Mouse (Mus musculus): Measurements from ENCODE around the gene Tti1.
"Not testable (repeated sequence)": the region's sequence is repeated elsewhere in the genome, so short reads cannot be mapped to it uniquely, and the experiment has no call there.

Tti1 gene

DNA sequence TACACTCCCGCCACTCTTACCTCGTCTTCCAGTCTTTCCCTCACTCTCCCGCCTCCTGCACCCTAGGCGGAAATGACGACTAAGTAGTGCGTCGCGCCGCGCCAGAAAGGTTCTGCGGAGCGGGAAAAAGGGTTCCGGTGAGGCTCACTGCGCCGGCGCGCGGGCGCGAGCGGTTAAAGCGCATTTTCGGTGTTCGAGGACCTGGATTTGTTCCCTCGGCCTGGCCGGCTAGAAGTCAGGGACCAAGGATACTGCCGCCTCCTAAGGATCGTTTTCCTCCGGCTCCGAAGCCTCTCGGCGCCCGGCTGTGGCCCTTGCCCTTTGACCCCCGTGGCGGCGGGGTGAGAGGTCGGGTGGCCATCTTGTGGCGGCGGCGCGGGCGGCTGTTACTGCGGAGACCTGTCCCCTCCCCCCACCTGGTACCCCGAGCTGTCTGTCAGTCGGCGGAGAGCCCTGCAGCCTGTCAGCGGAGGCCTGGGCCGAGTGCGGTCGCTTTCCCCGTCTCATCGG lies at the start of gene Tti1, which contains the start of gene Rprd1b:
Gene Tti1, minus strand, starts transcription at position 80 of the 510 bp plus-strand sequence.
Gene Rprd1b, plus strand, starts transcription at position 144 of the 510 bp plus-strand sequence.
- peak; percentile 91 to 93 for DNase-seq

DNA sequence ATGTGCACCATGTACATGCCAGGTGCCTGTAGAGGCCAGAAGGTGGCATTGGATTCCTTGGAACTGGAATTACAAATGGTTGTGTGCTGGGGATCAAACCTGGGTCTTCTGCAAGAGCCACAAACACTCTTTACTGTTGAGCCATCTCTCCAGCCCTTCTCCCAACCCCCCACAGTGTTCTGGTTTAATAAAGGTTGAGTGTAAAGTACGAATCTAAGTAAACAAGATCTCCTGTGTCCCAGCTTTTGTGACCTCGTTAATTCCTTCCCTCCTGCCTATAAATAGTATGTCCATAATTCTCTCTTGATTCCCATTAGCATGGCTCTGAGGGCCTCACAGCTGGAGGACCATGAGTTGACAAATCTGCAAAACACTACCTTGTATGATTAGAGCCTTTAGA lies 49.7 kb upstream of the Tti1 start:
- no peak for DNase-seq

DNA sequence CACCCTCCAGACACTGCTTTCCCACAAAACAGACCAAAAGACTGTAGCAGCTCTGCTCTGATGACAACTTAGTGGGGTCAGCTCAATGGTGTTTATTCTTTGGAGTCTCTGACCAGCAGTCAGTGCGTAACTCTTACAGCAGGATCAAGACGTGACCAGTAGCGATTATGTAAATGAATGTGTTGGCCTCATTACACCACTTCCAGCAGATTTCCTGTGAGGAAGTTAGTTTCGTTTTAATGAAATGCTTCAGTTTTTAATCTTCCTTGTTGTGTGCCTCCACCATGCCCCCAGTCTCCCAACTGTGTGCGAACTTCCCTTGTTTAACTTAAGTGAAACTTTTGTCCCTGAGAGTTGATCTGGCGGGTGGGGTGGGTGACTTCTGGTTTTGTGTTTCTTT lies 48.5 kb upstream of the Tti1 start:
- no peak for DNase-seq

DNA sequence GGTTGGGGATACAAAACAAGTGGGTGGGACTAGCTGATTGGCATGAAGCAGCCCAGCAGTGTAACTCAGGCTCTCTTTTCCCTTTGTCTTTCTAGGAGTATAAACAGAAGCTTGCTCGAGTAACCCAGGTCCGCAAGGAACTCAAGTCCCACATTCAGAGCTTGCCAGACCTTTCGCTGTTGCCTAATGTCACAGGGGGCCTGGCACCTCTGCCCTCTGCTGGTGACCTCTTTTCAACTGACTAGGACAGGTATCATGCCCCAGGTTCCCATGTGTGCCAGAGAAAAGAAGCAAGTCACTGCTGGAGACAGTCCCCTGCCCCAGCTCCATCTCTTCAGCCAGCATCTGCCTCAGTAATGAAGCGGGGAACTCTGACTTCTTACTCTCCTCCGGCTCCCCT lies 46.6 kb upstream of the Tti1 start:
- no peak for DNase-seq

DNA sequence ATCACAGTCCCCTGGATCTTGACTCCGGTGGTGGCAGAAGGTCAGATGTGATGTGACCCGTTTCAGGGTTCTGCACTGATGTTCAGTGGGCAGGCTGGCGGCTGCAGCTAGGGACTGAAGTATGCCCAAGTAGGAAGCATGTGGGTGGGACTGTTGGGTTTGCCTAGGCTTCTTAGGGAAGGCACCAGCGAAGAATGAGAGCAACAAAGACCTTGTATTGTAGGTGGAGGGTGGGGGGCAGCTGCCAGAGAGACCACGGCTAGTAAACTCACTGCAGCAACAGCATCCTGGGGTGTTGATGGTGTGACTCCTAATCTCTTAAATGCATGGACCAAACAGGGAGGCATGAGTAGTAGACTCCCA lies 43.4 kb upstream of the Tti1 start:
- DNase-seq: no peak

DNA sequence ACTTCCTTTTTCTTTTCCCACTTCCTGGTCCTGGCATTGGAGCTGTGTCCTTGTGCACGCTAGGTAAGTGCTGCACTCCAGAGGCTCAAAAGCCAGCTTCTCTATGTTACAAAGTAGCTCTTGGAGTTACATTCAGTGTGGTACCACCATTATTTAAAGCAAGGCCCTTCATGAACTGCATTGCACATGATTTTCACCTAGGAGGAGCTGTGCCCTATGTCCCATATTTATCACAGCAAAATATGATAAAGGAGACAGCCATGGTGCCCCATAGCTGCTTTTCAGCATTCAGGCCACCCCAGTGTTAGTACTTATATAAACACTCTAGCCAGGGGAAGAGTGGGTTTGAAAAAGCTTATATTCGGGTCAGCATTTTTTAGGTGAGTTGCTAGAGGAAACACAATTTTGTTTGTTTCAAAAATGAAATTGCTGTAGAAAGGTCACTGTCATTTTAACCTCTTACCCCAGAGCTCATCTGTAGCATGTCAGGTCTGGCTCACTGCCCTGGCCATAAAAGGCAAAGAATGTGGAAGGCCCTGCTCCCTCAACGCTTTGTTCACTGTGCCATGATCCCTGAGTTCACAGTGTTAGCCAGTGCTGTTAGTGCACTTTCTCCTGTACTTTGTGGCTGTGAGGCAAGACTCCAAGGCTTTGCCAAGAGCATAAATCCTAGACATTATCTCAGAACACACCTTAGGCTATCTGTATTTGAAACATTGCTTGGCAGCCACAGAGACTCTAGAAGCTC lies 42.8 kb upstream of the Tti1 start:
- DNase-seq: peak; percentile 78 to 84

DNA sequence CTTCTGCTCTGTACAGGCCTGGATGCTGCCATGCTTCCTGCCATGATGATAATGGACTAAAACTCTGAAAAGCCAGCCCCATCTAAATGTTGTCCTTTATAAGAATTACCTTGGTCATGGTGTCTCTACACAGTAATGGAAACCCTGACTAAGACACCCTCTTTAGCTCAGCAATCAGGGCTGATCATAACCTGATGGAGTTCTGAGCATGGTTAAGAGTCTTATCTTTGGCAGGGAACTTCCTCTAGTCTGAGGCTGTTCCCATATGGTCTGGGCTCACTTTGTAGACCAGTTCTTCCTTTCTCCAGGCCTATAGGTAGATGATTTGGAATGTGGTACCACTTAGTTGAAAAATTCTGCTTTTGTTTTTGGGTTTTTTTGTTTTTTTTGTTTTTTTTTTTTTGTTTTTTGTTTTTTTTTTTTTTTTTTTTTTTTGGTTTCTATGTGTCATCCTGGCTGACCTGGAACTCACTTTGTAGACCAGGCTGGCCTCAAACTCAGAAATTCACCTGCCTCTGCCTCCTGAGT lies 40.3 kb upstream of the Tti1 start:
- no peak for DNase-seq

DNA sequence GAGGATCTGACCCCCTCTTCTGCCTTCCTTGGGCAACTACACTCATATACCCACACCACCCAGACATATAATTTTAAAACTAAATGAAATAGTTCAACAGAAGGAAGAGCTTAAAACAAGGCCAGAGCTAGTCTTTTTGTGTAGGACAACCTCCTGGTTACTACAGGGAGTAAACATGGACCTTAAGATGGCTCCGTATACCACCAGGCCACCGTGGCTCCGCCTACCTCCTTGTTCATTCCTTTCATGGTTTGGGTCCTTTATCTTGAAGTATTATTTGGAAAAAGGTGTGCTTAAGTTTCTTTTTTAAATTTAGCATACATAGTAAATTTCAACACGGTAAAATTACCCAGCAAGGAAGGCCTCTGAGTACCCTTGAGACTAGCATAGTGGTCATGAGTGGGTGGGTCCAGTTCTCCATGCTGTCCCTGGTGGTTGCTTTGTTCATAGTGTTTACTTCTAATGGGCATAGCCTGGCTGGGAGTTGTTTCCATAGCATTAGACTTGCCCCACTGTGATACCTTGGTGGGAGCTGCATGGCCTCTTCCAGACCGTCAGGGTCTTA lies 39.1 kb upstream of the Tti1 start:
- DNase-seq: no peak

DNA sequence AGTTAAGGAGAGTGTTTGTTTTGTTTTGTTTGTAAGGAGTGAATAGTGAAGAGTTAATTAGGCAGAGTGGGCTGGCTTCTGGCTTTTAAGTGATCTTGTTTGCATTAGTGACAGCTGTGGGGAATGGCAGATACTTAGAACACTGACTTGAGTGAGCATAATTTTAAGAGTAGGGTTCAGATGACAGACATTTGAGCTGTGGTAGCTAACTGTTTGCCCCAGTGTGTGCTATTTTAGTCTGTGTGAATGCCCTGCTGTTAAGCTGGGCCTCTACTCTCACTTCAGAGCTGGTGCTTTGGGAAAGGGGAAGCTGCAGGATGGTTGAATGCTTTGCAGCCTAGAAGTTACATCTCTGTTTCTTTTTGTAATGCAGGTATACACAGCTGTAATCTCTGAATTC lies 38.2 kb upstream of the Tti1 start:
- no peak for DNase-seq

DNA sequence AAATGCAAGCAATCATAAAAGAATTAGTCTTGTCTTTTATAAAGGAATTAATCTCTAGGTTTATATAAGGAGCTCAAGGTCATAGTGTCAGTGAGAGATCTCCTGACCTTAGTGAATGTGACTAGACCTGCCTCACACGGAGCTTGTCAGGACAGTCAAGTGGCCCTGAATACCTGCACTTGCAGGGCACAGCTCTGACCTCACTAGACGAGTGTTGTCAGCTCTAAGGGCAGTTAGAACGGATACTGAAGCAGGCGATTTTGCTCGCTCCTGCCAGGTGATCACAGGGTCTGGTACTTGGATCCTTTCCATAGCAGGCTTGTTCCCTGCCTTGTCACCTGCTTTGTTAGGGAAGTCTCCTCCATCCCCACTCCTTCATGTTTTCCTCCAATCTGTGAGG lies 36.8 kb upstream of the Tti1 start:
- DNase-seq: no peak

DNA sequence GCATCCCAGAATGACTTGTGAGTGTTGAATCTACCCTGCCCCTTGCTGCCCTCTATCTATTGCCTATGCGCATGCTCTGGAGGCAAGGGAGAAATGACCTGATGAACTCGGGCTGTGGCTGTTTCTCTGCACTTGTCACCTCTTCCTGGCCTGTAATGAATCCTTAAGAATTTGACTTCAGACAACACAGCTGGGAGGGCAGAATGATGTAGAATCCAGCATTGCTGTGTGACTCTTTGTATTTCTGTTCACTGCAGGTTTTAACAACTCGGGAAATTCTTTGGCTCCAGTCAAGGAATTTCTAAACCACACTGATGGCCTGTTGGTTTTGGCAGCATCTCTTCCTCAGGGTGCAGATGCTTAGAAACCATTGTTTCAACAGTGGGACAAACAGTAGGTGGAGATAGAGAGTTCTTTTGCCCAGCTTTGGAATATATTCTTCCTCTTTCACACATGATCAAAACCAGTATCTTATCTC lies 36.4 kb upstream of the Tti1 start:
- peak in 1 of 2 experiments; percentile 50 for DNase-seq

DNA sequence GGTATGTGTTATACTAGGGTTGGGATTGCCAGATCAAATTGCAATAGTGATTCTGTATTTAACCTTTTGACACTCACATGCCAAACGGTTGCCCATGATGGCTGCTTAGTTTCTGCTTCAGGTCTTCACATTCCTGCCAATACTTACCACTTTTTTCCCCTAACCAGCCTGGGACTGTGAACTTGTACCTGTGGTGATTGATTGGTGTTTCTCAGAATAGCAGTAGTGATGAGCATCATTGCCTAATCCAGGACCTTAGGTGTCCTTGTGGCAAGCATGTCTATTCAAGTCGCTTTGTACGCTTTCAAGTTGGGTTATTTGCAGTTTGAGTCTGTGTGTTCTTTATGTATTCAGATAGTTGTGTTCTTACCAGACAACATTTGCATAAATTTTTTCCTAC lies 34.8 kb upstream of the Tti1 start:
- DNase-seq: no peak

DNA sequence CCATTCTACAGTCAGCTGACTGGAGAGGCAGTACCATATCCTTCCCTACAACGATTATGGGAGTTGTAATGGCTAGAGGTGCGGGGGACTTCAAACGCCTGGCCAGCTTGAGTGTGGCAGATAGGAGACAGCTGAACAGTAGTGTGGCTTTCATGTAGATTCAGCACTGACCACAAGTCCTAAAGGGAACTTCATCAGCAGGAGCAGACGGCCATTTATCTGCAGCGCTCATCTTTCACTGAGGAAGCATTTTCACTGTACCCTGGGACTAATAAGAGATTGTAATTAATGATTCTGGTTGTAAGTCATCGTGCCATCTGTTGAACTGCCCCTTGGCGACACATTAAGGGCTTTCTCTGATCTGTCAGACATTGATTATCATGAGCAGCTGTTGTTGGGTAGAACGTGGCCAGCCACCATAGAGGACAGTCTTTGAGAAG lies 31.5 kb upstream of the Tti1 start:
- DNase-seq: no peak

DNA sequence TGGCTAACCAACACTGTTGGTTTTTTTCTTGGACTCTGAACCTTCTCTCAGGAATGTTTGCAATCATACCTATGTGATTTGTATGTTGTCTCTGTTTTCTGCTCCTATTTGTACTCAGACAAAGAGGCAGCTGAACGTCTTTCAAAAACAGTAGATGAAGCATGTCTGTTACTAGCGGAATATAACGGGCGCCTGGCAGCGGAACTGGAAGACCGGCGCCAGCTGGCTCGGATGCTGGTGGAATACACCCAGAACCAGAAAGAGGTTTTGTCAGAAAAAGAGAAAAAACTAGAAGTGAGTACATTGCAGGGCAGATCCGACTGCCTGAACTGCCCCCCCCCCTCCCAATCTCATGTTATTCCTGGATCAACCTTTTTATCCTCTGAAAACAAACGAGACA lies 30.3 kb upstream of the Tti1 start:
- DNase-seq: no peak

DNA sequence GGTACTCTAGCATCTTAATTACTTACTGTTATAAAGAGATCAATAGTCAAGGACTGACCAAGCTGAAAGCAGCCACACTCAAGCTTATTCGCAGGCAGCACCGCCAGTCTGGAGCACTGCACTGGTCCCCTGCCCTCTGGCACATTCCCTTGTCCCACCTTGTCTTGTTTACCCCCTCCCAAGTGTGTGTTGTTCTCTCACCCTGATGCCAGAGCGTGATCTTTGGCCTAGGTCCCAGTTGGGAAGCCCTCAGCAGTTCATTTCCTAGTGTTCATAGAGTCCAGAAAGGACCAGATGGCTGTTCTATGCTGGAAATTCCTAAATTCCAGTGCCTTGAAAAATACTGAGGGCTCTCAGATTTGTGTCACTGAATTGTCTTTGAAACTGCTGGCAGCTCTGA lies 28.8 kb upstream of the Tti1 start:
- DNase-seq: no peak

DNA sequence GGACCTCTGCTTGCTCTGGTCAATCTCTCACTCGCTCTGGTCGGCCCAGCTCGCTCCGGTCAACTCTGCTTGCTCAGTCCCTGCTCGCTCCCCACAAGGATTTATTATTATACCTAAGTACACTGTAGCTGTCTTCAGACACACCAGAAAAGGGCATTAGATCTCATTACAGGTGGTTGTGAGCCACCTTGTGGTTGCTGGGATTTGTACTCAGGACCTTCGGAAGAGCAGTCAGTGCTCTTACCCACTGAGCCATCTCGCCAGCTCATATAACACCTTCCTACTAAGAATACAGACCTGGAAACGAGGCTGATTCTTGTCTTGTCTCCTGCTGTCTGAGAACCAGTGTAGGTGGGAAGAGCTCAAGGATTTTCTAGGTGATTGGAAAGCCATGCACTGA lies 27.1 kb upstream of the Tti1 start:
- not testable (repeated sequence) for DNase-seq

DNA sequence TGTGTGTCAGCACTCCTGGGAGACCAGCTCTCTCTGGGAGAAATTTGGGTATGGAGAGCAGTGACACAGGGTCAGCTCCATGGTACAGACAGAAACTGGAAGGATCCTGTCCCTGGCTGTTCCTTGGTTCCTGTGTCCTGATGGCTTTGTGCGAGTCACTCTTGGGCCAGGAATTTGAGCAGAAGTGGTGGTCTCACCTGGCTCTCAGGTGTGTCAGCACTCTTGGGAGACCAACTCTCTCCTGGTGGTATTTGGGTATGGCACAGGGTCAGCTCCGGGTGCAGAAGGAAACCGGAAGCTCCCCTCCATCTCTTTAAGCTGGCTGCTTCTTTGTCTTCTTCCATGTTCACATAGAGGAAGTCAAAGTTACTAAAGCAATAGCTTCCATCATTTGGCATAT lies 26.4 kb upstream of the Tti1 start:
- DNase-seq: no peak

DNA sequence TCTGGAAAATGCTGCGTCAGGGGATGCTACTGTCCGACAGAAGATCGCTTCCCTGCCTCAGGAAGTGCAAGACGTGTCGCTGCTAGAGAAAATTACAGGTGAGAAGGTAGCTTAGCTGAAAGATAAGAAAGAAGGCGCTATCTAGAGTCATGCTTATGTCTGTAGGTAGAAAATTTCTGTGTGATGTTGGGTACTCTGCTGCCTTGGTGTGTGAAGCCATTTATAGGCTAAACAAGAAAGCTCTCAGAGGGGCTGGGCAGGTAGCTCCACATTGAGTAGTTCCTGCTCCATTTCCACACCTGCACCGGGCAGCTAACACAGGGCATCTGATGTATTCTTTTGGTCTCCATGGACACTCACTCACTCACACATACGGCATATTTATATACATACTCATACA lies 21.9 kb upstream of the Tti1 start:
- no peak for DNase-seq

DNA sequence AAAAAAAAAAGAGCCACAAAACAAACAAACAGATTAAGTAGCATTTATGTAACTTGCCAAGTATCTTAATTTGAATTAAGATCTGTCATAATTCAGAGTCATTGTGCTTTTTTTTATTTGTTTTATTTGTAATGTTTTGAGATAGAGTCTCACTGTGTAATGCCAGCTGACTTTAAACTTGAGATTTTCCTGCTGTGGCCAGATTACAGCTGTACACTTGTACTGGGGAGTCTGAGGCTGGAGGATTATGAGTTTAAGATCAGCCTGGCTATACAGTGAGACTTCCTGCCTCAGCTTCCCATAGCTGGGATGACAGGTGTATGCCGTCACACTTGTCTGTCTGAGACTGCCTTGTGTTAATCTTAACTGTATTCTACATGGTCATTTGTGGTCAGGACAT lies 20.5 kb upstream of the Tti1 start:
- no peak for DNase-seq

DNA sequence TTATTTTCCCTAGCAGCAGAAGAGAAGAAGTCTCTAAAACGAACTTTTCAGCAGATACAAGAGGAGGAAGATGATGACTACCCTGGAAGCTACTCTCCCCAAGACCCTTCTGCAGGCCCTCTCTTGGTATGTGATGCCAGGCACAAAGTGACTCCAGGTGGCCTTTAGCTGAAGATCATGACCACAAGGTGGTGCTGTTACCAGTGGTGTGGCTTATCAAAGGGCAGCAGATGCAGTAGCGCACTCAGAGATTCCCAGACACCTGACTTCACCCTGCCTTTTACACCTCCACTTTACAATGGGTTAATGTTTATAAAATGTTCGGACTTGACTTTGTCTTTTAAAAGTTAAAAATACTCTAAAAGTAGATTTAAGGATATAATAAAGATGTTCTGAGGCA lies 19.7 kb upstream of the Tti1 start:
- DNase-seq: peak; percentile 38 to 68

DNA sequence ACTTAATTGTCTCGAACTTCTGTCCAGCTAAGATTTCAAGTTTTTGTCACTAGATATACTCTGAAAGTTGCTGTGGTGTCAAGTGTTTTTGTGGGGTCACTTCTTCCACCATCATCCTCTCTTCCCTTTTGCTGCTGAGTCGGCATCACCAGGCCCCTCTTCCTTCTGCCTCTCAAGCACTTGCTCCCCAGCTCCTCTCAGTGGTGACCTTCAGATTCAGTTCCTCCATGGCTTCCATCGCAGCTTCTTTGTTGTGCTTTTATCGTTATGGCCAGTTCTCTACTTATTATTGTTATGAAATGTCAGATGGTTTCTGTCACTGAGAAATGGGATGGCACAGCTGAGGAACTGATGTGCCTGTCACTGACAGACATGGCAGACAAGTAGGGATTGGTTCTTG lies 18.0 kb upstream of the Tti1 start:
- no peak for DNase-seq

DNA sequence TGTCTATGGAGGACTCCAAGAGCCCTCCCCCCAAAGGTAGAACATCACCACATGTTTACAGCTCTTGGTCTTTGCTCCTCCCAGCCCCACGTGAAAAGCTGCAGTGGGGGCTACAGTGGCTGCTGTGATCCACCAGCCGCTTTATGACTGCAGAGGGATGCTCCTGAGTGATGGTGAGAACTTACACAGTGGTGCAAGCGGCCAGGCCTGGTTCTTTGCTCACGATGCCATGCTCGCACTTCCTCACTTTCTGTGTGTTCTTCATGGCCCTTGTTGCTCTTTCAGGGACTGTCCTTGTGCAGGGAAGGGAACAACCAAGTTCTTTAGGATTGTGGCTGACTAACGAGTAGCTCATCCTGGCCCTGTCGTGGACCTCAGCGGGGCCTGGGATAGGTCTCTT lies 15.3 kb upstream of the Tti1 start:
- DNase-seq: no peak

DNA sequence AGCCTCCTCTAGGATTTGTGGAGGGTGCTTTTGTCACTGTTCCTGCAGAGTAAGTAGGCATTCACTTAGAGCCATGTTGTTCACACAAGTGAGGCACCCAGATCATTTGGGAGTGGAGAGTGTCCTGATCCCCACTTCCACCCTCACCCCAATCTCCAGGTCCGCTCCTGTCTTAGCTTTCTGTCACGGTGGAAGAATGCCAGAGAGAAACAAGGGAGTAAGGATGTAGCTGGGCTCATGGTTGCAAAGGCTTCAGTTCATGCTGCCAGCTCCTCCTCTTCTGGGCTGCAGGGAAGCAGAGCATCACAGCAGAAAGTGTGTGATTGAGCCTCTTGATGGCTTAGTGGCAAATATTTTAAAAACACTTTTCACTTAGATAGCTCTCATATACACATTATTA lies 12.2 kb upstream of the Tti1 start:
- no peak for DNase-seq

DNA sequence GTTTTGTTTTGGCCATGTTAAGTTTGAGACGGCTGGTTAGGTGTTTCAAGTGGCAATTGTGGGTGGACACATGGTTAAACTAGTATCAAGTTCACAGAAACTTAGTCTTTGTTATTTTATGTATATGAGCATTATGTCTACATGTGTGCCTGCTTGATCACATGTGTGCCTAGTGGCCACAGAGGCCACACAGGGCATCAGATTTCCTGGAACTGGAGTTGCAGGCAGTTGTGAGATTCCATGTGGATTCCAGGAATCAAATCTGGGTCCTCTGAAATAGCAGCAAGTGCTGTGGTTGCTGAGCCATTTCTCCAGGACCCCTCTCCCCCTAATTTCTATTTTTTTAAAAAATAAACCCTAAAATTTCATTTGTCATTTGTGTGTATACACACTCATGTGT lies 11.4 kb upstream of the Tti1 start:
- DNase-seq: no peak

All from kidney, adult 8-10 months (tissue).